Mouse (Mus musculus) ovary, postnatal 14 days (tissue): ENCODE measurements around the gene Gng11.
A peak's percentile ranks its signal among the peaks of the same experiment; 100 is the strongest.

Experiments
- DNase-seq: peaks from one replicate; pipeline ENCODE4 v3.0.0; 2022; ENCODE audit warnings: low spot score

The Gng11 gene

GRCm38 (mm10) chr6:4003890-4004306 is at the start of gene Gng11:
Gene Gng11, plus strand, starts transcription at chr6:4003904.
- DNase-seq, result peak; percentile 44

GRCm38 (mm10) chr6:3954969-3955368 is 48.7 kb upstream of the Gng11 start:
- DNase-seq, result no peak

- peak; percentile 16 for DNase-seq
Observed at GRCm38 (mm10) chr6:3967676-3968626, 35.8 kb upstream of the Gng11 start.

- DNase-seq, result no peak
Observed at GRCm38 (mm10) chr6:3973679-3974078, 30.0 kb upstream of the Gng11 start.

- DNase-seq, result no peak
Observed at GRCm38 (mm10) chr6:3982661-3983284, 20.9 kb upstream of the Gng11 start.

GRCm38 (mm10) chr6:3988750-3989149 is 15.0 kb upstream of the Gng11 start, which contains the start of gene Tfpi2:
Gene Tfpi2, minus strand, starts transcription at chr6:3988919.
- DNase-seq, result no peak

GRCm38 (mm10) chr6:3993492-3993891 is 10.2 kb upstream of the Gng11 start, which contains the start of gene Gngt1:
Gene Gngt1, plus strand, starts transcription at chr6:3993792.
- DNase-seq, result no peak

- DNase-seq, result no peak
Observed at GRCm38 (mm10) chr6:3998089-3998488, 5.6 kb upstream of the Gng11 start.

- no peak for DNase-seq
Observed at GRCm38 (mm10) chr6:3999296-3999695, 4.4 kb upstream of the Gng11 start.

- no peak for DNase-seq
Observed at GRCm38 (mm10) chr6:4000716-4001115, 3.0 kb upstream of the Gng11 start.

- no peak for DNase-seq
Observed at GRCm38 (mm10) chr6:4003445-4003844, 259 bp upstream of the Gng11 start.

GRCm38 (mm10) chr6:4004808-4005207 is 1.1 kb downstream of the Gng11 start:
- no peak for DNase-seq

- DNase-seq, result no peak
Observed at GRCm38 (mm10) chr6:4008501-4009040, 4.9 kb downstream of the Gng11 start.

- DNase-seq, result no peak
Observed at GRCm38 (mm10) chr6:4009548-4009947, 5.8 kb downstream of the Gng11 start.

GRCm38 (mm10) chr6:4022645-4023044 is 18.9 kb downstream of the Gng11 start:
- no peak for DNase-seq

- no peak for DNase-seq
Observed at GRCm38 (mm10) chr6:4026367-4026766, 22.7 kb downstream of the Gng11 start.

- no peak for DNase-seq
Observed at GRCm38 (mm10) chr6:4030956-4031355, 27.3 kb downstream of the Gng11 start.

- DNase-seq, result no peak
Observed at GRCm38 (mm10) chr6:4041821-4042220, 38.1 kb downstream of the Gng11 start.

GRCm38 (mm10) chr6:4047200-4047599 is 43.5 kb downstream of the Gng11 start:
- DNase-seq, result no peak

GRCm38 (mm10) chr6:4052843-4053242 is 49.1 kb downstream of the Gng11 start:
- DNase-seq, result no peak

GRCm38 (mm10) chr6:4054387-4054786 is 50.7 kb downstream of the Gng11 start:
- no peak for DNase-seq
